Mouse (Mus musculus) NIH3T3 (cell line): ENCODE results near the gene Usf2.
"Not testable (repeated sequence)": the region's sequence is repeated elsewhere in the genome, so short reads cannot be mapped to it uniquely, and the experiment has no call there.

Source experiments
- DNase-seq: peaks from one replicate; pipeline ENCODE4 v3.0.0-alpha.2; 2012; ENCODE audit warnings: low read depth

Gene Usf2

DNA sequence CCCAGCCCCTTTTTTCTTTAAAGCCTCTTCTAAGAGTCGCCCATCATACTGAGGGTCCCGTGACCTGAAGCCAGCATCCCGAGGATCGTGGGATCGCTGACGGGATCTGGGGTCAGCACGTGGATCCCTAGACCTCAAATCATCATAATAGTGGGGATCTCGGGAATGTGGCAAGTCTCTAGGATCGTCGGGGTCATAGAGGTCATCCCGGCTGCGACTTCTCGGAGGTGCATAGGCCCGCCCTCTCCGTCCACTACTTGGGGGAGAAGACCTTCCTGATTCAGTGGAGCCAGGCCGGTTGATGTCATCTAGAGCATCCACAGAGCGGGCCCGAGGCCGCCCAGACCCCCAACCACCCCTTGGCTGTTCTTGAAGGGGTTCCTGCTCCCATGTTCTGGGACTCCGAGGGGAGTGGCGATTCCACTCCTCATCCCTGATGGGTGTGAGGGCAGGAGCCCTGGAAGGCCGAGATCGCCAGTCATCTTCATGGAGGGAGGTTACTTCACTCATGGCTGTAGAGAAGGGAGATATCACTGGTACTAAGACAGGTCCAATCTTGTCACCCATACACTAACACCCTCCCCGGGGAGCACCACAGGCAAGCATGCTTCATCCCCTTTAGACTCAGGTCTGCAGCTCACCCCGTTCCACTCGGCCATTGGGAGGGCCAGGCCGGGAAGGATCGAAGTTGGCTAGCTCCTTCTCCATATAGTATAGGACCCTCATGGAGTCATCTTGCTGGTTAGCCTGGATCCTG, 1.7 kb upstream of the Usf2 start:
- no peak for DNase-seq

DNA sequence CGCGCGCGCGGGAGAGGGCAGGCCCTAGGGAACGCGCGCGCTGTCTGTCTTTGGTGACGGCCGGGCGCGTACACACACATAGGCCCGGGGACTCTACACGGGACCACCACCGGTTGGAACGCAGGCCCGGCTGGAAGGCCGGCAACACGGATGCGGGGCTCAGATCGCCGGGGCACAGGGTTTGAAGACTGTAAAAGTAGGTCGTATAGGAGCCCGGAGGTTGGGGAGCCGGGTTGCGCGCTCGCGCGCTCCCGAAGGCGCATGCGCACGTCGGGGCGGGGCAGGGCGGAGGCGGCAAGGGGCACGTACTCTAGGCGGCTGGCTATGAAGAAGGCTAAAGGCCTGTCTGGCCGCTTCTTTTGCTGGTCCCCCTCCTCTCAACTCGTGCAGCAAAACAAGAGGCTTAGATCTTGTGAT, 772 bp upstream of the Usf2 start:
- peak; percentile 94 for DNase-seq

DNA sequence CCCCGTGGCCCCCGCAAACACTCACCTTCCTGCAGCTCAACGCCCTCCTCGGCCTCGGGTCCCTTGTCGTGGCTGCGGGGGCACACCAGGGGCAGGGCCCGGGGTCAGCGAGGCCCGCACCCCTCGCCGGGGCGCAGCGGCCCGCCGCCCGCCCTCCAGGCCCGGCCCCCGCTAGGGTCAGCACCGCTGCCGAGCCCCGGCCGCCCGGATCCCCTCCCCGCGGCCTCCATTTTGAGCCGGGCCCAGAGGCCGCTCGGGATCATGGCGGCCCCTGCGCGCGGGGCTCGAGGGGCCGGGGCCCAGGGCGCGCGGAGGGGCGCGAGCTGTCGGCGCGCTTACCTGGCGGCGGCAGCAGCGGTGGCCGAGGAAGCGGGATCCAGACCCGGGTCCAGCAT, 249 bp downstream of the Usf2 start:
- no peak for DNase-seq

DNA sequence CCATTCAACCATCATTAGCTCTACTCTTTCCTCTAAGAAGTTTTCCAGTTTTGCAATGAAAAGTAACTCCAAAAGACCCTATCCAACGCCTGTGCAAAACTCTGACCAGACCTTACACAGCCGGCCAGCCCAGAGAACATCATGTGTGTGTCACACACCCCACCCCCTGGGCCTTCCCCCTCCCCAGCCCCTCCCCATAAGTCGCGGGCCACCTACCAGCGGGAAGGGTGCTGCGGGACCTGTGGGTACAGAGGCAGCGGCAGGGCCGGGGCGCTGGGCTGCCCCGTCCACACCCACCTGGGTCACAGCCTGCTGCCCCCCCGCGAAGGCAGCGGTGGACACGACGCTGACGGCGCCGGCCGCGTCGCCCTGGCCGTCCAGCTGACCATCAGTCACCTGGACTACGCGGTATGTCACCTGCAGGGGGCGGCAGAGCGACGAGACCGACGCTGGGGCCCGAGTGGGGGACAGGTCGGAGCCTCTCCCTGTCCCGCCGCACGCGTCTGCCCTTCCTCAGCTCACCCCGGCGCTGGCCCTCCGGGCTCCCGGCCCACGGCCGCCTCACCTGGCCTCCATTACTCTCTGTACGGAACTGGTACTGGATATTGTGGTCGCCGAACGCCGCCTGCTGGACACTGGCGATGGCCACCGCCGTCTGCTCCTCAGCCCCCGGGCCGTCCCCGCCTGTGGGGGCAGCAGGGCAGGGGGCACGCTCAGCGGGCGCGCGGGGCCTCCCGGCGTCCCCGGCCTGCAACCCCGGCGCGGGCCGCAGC, 833 bp downstream of the Usf2 start:
- DNase-seq, result peak; percentile 92

DNA sequence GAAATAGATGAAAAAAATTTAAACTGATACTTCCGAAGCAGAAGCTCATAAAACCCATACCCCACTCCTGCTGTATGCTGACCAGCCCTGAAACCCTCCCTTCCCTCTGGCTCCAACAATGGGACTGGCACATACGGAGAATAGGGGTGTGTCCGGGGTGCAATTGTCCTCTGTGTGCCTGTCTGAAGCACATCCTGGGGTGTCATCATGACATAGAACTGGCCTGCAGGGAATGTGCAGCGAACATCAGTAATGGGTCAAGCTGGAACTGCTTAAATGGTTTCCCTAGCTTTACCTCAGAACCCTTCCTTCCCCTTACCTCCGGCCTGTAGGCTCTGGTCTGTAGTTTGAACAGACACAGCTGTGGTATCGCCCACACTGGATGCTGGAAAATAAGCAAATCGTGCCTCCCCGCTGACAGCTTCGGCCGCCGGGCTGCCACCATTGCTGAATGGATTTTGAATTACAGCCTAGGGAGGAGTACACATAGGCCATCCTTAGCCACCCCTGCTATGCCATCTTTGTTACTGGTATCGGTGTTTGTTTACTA, 1.6 kb downstream of the Usf2 start:
- DNase-seq, result no peak

DNA sequence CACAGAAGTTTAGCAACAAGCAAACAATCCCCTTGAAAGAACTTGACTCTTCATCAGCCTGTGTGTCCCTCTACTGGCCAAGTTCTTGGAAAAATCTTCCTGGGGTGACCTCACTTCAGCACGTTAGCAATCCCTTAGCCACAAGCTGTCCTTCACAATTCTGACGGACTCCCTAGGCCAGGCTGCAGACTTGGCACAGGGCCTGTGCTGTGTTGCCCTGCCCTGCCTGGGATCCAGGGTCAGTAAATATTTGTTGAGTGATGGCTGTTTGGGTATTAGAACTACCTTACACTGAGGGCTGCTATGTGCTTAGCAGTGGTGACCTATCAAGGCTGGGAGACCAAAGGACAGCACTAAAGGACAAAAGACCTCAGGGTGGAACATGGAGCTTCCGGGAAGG, 2.6 kb downstream of the Usf2 start:
- DNase-seq, result no peak

DNA sequence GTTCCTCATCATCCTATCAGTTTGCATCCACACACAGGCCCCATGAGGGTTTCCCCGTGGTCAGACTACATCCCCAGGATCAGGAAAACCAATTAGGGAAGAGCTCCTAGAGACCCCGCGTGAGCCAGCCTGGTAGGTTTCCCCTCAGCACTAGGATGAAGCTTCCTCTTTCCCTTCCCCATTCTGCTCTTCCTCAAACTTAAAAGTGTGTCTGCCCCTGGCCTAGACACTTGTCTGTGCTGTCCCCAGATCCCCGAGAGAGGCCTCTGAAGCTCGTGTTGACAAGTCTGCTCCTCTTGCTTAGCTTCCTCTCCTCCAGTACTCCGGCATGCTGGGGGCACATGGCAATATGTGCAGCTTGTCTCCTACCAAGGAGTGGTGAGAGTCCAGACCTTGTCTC, 3.1 kb downstream of the Usf2 start:
- DNase-seq, result no peak

DNA sequence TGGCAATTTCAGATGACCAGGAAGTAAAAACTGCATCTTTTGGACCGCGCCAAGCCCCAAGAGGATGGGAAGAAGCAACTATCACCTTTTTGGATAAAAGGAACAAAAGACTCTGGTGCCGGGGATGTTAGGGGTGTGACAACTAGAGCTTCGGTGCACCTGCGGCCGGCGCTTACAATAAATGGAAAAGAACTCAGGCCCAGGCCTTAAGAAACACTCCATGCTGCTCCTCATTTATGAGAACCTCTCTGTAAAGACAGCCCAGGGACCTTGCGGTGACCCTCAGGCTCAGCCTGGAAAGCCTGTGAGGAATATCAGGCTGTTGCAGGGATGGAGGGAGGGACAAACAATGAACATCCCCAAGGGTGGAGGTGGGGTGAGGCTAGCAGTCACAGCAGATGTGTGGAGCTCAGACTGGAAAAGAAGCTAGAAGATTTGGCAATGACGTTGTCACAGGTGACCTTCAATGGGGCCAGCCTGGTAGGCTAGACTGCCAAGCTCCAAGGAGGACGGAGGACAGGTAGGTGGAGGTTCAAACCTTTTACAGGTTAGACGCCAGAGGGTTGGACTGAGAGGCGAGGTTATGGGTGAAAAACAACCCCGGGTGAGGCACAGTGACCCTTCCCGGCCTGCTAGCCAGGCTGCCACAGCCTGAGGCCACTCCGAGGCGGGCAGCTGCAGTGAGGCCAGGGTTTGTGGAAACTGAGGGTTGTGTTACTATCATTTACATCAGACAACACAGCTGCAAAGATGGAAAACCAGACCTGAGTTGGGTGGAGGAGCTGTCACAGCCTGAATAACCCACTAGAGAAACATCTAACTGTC, 4.0 kb downstream of the Usf2 start:
- DNase-seq, result no peak

DNA sequence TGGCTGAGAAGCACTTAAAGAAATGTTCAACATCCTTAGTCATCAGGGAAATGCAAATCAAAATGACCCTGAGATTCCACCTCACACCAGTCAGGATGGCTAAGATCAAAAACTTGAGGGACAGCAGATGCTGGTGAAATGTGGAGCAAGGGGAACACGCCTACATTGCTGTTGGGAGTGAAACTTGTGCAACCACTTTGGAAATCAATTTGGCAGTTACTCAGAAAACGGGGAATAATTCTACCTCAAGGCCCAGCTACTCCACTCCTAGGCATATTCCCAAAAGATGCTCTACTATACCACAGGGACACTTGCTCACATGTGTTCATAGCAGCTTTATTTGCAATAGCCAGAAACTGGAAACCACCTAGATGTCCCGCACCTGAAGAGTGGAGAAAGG, 6.7 kb downstream of the Usf2 start:
- DNase-seq, result not testable (repeated sequence)

DNA sequence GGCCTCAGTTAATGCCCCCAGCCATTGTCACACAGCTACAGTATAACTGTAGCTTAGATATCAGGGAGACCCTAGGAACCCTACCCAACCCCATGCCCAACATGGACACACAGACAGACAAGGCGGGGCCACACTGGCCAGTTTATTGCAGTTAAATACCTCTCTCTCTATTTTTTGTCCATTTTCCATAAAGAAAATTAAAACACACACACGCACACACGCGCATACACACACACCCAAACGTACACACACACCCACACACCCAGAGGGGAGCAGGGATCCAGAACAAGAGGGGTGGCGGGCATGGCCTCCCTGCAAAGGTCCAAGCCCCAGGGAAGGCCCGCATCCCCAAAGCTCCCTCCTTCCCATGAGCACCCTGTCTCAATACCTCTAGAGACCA, 10.7 kb downstream of the Usf2 start:
- no peak for DNase-seq

DNA sequence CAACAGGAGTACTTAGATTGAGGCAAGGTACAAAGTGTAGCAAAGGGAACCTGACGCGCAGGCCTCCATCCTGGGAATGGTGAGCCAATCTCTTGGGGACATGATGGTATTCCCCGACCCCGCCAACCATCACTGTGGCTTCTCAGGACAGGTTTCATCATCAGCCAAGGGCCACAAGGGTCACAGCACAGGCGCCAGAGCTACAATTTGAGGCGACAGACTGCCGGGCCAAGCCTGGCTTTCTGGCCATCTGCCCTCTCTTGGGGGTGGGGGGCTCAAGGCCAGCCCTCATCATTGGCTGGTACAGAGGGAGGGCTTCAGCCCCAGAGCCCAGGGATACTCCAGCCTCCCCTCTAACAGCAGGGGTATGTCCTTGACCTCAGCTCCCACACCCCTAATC, 11.1 kb downstream of the Usf2 start:
- not testable (repeated sequence) for DNase-seq

DNA sequence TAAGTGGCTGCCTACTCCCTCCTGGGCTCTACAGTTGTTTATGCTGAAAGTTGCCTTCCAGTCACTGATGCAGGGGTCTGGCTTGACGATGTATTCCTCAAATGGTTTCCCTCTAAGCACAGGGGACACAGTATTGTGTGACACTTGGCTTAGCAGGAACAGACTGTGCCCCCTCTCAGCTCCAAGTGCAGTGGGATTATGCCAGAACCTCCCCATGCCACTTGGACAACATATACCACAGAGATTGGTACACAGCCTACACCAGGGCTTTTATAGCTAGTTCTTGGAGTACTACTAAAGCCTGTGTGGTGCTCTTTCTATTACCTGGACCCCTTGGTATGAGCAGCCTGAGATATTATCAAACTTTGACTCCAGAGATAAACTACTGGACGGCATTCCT, 11.9 kb downstream of the Usf2 start:
- DNase-seq, result not testable (repeated sequence)

DNA sequence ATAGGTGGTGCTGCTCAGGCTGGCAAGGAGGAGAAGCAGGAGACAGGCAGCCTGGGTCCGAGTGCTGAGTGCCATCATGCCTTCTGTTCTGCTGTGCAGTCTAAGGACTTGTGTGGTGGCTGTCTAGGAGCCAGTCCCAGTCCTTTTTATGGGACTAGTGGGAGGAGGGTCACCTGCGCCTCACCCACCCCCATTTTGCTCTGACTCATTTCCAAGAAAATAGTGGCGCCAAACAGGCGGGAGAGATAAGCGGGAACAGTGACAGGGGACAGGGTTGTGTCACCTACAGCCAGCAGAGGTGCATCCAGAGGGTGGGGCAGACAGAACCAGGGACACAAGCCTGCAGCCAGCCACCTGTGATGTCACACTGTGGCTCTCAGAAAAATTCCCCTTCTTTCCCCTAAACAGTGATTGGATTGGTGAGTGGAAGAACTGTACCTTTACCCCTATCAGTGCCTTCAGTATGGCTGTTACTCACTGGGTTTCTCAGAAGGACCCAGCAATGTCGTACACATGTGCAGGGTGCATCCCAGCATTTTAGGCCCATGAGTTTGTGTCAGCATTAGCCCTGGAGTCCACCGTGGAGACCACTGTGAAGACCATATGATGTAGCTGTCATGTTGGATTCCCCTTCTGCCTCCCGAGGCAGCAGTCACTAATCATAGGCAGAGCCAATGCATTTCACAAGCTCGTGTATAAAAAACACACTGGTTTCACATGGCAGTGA, 12.5 kb downstream of the Usf2 start, which contains the start of gene Hamp:
Hamp (minus strand) TSS at position 124 of the 727 bp plus-strand sequence.
- no peak for DNase-seq

DNA sequence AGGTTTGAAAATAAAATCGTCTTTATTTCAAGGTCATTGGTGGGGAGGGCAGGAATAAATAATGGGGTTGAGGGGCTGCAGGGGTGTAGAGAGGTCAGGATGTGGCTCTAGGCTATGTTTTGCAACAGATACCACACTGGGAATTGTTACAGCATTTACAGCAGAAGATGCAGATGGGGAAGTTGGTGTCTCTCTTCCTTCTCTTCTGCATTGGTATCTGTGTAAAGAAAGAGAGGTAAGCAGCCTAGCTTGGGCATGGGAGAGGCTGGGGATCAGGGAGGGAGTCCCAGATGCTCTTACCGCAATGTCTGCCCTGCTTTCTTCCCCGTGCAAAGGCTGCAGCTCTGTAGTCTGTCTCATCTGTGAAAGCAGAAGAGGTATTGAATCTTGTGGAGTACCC, 14.2 kb downstream of the Usf2 start:
- DNase-seq, result not testable (repeated sequence)

DNA sequence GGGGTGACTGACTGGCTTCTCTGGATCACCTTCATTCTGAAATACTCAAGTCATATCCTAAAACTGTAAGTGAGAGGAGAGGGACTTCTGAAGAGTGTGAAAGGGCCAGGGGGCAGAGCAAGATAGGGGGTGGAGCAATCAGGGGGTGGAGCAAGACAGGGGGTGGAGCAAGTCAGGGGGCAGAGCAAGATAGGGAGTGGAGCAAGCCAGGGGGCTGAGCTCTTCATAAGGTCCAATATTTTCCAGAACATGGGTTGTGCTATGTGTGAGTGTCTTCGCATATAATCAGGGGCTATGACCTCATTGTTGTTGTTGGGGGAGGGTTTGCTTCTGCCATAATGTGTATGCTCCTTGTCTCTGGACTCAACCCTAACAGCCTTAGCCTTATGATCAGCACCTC, 16.5 kb downstream of the Usf2 start:
- not testable (repeated sequence) for DNase-seq

DNA sequence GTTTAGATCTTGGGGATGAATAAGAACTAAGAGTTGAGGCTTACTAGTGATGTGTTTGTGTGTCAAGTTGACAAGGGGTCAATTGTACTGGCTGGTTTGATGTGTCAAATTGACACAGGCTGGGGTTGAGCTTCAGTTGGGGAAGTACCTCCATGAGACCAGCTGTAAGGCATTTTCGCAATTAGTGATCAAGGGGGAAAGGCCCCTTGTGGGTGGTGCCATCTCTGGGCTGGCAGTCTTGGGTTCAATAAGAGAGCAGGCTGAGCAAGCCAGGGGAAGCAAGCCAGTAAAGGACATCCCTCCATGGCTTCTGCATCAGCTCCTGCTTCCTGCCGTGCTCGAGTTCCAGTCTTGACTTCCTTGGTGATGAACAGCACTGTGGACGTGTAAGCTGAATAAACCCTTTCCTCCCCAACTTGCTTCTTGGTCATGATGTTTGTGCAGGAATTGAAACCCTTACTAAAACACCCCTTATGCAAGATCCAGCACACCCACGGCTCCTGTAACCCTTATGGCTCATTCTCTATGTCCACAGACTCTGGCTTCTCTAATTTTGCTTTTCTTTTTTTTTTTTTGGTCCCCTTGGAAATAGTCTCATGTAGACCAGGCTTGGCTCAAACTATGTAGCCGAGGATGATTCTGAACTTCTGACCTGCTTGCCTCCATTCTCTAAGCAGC, 21.0 kb downstream of the Usf2 start:
- DNase-seq, result not testable (repeated sequence)

DNA sequence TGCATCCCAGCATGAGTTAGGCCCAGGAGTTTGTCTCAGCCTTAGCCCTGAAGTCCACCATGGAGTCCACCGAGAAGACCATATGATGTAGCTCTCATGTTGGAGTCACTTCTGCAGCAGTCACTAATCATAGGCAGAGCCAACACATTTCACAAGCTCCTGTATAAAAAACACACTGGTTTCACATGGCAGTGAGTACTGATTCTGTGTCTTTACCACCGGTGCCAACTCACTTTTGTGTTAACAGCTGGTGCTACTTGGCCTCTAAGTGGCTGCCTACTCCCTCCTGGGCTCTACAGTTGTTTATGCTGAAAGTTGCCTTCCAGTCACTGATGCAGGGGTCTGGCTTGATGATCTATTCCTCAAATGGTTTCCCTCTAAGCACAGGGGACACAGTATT, 32.0 kb downstream of the Usf2 start, which contains the start of gene Hamp2:
Hamp2 (minus strand) TSS at position 101 of the 400 bp plus-strand sequence.
- not testable (repeated sequence) for DNase-seq

DNA sequence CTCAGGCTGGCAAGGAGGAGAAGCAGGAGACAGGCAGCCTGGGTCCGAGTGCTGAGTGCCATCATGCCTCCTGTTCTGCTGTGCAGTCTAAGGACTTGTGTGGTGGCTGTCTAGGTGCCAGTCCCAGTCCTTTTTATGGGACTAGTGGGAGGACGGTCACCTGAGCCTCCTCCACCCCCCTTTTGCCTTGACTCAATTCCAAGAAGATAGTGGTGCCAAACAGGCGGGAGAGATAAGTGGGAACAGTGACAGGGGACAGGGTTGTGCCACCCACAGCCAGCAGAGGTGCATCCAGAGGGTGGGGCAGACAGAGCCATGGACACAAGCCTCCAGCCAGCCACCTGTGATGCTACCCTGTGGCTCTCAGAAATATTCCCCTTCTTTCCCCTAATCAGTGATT, 32.5 kb downstream of the Usf2 start:
- DNase-seq, result no peak

DNA sequence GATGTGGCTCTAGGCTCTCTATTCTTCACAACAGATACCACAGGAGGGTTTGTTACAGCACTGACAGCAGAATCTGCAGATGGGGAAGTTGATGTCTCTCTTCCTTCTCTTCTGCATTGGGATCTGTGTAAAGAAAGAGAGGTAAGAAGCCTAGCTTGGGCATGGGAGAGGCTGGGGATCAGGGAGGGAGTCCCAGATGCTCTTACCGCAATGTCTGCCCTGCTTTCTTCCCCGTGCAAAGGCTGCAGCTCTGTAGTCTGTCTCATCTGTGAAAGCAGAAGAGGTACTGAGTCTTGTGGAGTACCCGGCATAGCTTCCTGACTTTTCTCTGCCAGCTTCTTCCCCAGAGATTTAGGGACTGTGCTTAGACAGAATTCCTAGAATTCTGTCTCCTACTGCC, 34.1 kb downstream of the Usf2 start:
- not testable (repeated sequence) for DNase-seq

DNA sequence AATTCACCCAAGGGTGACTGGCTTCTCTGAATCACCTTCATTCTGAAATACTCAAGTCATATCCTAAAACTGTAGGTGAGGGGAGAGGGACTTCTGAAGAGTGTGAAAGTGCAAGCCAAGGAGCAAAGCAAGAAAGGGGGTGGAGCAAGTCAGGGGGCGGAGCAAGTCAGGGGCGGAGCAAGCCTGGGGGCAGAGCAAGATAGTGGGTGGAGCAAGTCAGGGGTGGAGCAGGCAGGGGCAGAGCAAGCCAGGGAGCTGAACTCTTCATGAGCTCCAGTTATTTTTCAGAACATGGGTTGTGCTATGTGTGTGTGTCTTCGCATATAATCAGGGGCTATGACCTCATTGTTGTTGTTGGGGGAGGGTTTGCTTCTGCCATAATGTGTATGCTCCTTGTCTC, 36.4 kb downstream of the Usf2 start:
- DNase-seq, result no peak

DNA sequence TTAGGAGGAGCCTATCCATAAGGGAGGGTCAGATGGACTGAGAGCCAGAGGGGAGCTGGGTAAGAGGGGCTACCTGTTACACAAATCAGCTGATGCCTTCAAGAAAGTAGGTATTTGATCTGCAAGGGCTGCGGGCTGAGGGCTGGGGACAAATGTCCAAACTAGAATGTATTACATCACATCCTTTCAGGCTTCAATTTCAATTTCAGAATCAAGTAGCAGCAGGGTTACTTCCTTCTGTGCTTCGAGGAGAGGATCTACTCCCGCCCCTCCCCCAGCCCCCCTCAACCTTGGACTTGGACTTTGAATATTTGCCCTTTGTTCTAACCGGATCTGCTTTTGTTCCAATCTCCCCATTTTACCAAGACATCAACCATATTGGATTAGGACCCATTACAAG, 39.4 kb downstream of the Usf2 start:
- DNase-seq, result no peak
